Mouse (Mus musculus): ENCODE measurements around the gene Acsm2.

Gene Acsm2

DNA sequence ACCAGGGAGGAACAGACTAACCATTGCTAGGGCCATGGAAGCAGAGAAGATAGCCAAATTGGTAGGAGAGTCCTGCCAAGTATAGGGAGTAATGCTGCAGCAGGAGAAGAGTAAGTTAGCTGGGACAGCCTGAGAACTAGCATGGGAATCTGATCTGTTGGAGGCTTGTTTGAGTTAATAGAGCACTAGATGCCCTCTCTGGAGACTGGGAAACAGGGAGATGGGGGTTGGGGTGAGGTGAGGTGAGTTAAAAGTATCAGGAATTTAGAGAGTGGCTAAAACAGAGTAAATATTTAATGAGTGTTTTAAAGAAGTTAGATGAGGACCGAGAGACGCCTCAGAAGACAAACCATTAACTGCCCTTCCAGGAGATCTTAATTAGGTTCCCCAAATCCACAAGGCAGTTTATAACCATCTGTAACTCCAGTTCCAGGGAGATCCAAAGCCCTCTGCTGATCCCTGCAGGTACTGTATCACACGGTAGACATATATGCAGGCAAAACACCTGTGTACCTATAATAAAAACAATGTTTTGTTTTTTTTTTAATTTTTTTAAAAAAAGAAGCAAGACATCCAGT lies 40.5 kb downstream of the Acsm2 start:
- no peak for DNase-seq

DNA sequence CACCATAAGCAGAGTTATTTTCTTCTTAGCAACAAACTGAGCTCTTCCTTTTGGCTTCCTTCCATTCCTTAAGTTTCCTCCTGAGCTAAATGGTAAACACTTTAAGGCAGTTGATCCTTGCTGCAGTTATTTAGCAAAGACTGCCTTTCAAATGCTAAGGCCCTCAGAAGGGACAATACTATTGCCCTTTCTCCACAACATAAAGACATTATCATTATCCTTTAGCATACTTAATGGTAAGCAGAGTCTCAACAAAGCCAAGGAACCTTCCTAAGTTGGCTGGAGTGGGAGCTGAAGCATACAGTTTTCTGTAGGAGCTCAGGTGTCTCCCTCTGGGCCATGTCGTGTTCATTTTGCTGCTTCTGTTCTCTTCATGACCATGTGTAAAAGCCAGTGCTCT lies 41.2 kb downstream of the Acsm2 start:
- DNase-seq = no peak

DNA sequence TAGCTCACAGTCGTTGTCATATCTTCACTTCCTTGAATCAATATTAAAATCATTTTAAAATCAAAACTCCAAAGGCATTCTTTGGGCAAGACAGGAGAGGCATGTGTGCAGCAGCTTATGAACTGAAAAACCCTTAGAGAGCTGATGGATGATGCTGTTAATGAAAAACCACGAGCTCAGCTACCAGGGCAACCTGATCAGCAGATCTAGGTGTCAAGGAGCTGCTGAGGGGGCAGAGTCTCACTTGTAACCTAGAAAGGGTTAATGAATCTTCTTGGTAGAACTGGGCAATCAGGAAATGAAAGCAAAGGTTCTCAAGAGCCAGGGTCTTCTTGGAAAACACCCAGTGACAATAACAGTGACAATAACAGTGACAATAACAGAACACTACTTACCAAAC lies 42.4 kb downstream of the Acsm2 start:
- DNase-seq = no peak

DNA sequence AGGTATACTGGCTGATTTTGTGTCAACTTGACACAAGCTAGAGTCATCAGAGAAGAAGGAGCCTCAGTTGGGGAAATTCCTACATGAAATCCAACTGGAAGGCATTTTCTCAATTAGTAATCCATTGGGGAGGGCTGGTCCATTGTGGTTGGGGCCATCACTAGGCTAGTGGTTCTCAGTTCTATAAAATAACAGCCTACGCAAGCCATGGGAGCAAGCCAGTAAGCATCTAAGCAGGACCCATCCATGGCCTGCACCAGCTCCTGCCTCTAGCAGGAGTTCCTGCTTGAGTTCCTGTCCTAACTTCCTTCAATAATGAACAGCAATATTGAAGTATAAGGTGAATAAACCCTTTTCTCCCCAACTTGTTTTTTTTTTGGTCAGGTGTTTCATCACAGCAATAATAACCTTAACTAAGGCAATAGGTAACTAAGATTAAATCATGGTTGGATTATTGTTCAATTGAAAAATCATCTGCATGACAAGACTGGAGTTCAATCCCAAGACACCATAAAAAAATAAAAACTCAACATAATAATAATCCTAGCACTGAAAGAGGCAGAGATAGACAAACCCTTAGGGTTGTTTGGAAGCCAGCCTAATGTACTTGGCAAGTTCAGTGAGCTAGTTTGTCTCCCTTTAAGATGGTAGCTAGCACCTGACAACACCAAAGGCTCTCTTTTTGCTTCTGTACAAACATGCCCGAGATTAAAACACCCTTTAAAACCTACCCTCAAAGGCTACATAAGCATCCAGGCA lies 47.2 kb downstream of the Acsm2 start:
- DNase-seq = no peak

DNA sequence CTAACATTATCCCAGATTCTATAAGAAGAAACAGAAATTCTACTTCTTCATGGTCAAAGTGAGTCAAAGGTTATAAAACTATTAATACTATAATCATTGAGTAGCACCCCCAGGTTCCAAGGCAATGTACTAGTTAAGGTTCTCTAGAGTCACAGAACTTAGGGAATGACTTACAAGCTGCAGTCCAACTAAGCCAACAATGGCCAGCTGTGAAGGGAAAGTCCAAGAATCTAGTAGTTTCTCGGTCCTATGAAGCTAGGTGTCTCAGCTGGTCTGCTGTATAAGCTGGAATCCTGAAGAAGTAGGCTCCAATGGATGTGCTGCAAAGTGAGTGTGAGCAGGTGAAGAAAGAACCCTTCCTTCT lies 47.8 kb downstream of the Acsm2 start:
- DNase-seq = no peak

DNA sequence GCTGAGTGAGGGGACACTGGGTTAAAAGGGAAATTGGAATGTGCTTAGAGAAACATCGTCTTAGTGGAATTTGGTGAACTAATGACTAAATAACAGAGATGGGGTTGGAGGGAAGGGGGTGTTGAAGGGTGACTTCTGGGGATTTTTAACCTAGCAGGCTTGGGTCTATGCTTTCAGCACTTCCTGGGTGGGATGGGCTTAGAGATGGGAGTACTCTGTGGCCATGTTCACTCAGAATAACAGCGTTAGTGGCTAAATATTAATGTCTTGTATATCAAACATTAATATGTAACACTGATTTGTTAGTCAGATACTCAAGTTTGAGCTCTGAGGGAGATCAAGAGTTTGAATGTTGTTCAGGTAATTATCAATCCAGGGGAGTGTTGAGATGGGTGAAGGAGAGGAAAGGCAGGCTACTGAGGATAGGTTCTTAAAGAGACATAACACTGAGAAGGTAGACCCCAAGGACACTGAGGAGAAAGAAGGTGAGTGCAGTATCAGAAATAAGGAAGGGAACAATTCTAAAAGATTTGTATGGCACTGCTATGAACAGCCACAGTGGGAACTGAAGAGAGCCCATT lies 50.9 kb downstream of the Acsm2 start:
- no peak for DNase-seq

DNA sequence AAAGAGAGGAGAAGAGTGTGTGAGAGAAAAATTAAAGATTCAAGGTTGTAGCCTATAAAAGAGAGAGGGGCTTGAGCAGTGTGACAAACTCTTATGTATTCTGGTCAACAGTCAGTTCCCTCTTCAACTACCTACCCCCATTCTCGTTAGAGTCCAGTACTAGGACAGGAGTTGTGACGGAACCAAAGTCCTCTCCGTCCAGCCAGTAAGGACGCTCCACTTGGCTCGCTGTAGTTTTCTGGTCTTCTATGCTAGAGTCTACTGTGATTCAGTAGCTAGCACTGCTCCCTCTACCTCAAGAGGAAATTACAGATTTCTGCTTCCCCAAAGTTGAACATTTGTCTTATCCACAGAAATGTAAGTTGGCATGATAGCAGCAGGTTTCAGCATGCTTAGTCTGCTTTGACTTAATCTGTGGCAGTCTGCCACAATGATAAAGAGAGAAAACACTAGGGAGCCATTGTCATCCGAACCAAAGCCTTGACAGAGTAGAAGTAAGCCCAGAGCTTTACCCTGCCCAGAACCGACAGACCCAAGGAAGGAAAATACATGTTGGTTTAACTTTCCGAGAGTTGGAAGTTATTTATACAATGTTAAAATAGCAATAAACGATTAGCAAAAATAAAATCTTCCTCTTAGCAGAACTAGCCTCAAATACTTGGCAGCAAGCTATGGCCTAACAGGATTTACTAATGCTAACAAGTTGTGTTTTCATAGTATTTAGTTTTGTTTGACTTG lies 52.0 kb downstream of the Acsm2 start:
- DNase-seq = no peak

DNA sequence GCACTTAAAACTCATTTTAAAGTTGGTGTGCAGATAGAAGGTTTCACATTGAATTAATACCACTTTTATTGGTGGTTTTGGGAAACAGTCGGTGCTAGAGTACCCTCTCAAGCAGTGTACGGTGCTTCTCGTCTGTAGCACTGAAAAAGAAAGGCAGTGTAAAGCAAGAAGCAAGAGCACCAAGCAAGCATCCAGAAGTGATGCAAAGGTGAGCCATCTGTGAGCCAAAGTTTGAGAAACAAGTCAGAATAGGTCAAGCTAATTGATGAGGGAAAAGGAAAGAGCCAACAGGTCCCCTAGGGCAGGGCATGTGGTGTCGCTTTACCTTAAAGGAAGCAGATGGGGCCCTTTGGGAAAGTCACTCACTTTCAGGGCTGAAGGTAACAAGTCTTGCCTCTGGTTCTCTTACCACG lies 52.5 kb downstream of the Acsm2 start, which contains the start of gene Acsm1:
Gene Acsm1, plus strand, starts transcription at position 363 of the 413 bp plus-strand sequence.
- DNase-seq = no peak

DNA sequence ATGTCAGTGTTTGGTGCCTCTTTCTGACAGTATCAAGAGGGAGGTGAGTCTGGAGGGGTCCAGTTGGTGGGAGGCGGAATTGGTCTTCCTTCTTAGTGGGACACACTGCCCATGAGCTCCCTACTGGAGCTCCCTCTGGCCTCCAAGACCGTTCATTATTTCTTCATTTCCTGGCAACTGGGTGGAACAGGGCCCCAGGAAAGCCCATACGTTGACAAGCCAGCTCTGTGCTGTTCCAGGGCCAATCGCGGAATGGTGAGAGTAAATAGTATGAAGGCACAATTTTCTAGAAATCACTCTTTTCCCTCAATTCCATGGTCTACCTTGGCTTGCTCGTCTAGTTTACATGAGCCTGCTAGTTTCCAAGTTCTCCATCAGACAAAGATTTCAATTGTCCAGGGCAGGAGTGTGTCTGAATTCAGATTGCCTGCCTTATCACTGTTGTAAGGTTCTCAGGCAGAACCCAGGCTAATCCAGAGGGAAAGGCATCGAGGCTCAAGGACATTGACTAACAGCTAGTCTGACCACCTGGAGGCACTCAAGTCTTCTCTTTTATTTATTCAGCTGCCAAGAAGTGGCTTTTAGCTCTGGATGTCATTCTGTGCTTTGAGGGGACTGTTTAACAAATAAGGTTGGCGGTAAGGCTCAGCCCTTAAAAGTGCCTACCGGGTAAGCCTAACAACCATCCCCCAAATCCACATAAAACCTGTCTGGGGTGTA lies 53.8 kb downstream of the Acsm2 start:
- no peak for DNase-seq

DNA sequence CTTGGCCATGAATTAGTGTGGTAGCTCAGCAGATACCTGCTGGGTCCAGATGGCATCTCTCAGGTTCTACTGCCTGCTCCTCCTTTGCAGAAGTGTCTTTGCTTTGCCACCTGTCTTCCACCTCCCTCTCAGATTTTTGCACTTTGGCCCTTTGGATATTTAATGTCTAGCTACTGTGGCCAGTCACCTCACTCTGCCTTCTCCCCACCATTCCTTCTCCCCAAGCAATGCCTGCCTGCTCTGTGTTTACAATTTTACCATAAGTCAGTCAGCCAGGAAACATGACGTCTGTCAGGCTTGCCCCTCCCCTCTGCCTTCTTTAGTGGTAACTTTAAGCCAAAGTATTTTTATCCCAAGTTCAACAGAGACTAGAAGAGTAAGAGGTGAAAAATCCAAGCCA lies 62.4 kb downstream of the Acsm2 start:
- DNase-seq = no peak

DNA sequence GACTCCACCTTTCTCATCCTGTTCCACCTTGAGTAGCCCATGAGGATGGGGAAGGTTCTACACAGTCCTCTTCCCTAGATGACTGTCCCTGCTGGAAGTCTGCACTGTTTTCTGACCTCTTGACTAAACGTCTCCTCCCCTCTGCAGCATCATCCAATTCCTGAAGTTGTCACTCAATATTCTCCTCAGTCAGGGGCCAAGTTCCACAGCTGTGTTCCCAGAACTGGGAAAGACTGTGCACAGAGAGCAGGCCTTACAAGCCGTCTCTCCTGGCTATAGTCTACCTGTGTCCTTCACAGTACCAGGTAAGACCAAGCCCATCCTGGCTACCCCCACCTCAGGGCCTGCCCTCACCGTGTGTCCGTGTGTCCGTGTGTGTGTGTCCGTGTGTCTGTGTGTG lies 63.5 kb downstream of the Acsm2 start:
- no peak for DNase-seq

DNA sequence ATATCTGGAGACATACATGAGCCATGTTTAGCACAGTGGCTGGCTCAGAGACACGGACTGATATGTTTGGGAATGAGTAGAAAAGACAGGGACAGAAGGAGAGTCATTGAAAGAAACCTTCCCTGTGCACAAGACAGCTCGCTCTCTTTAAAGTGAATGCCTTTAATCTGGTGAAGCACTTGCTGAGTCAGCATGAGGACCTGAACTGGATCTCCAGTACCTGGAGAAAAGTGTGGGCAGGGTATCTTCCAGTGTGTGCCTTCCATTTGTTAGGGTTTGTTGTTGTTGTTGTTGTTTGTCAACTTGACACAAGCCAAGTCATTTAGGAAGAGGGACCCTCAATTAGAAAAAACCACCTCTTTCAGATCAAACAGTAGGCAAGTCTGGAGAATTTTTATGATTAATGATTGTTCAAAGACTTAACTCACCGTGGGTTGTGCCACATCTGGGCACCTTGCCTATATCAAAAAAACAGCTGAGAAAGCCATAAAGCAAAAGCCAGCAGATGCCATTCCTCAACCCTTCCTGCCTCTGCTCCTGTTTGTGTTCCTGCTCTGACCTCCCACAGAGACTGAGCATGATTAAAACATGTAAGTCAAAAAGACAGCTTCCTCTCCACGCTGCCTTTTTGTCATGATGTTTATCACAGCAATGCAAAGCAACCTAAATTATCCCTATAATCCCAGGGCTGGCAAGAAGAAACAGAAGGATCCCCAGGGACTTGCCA lies 64.2 kb downstream of the Acsm2 start:
- DNase-seq = no peak

DNA sequence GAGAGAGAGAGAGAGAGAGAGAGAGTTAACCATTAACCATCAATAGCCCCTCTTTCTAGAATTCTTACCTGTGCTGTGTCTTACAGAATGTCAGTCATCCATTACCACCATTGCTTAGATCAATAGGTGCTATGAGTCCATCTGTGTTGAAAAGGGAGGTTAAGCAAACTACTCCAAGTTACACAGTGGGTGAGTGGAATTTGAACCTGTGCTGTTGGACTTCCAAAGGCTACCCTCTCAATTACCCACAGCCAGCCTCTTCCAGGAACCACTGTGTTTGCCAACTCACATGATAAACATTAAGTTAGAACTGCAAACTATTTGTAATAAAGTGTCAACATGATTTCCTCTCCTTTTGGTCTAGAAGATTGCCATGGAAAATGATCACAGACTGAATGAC lies 66.0 kb downstream of the Acsm2 start:
- DNase-seq = no peak

DNA sequence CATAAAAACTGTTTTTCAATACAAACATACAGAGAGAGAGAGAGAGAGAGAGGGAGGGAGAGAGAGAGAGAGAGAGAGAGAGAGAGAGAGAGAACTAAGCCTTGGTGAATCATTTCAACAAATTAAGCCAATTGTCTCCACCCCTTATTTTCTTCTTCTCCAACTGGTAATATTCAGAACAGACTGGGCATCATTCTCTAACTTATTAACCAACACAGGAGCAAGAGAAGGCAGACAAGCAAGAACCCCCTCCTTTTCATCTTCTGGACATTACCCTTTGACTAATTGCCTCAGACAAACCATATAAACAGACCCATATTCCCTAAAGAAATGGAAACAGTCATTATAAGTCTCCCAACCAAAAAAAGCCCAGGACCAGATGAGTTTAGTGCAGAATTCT lies 84.6 kb downstream of the Acsm2 start:
- DNase-seq = no peak

DNA sequence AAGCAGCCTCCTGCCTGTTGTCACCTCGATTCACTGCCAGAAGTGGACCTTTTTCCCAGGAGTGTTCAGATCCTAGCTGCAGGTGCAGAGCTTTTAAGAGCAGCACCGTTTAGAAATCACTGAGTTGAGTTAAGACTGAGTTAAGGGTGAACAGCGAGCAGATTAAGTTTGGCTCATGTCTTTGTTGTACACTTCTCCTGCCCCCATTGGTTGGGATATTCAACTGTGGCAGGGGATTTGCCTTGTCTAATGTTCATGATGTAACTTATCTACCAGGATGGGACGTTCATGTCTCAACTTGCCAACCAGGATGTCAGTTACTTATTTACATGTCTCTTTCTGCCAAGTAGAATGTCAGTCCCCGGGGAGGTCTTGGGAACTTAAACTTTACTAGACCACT lies 88.2 kb downstream of the Acsm2 start:
- no peak for DNase-seq

Measured in cerebellum, adult 11-12 months (tissue).